9 mouse cellular contexts compared by ENCODE assay signal in the genomic region with DNA sequence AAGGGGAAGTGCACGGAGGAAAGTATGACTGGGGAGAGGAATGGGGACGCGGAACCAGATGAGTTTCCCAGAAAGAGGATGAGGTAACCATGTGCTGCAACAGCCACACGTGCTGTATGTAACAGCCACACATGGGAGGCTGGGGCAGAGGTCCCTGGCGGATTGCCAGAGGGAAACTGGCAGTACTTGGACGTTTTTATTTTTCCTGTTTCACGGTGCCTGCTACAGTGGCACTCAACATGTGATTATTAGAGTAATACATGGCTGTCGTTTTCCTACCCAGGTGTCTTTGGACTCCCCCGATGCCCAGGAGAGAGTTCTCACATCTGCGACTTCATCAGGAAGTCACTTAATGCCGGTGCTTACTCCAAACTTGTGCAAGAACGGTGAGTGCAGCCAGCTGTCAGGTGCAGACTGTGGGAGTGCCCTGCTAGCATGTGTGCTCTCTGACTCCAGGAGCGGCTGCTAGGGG. TPM values are rescaled to one million over a fixed set of nuclear protein-coding genes. Genes with fewer than 3 reads are reported as not detected.
DNase-seq lines count a peak whose midpoint lies in the region; ATAC-seq lines count a peak whose summit lies in the region.
"Had no signal": no experiment of that assay in that cellular context is flagged by ENCODE, and none has a peak within 500 bp of the region (broad histone marks: within the 10 kb centered on the region; RNA-seq: fewer than 3 reads in every experiment).

No protein-coding gene starts in this region.

- peak overlapping the region; percentile 3; the same call in 1 of the 2 replicates for H3K27ac ChIP-seq in limb, embryonic 13.5 days
- H3K27ac ChIP-seq in forebrain, embryonic 10.5 days = no peak overlapping the region
- H3K27ac ChIP-seq: heart, embryonic 13.5 days had no signal

- H3K27me3 ChIP-seq in limb, embryonic 13.5 days = no peaks in the 10 kb centered on the region
- H3K27me3 ChIP-seq in forebrain, embryonic 10.5 days (ENCODE audit: poor library complexity, severe bottlenecking) = no peaks in the 10 kb centered on the region
- H3K27me3 ChIP-seq: heart, embryonic 13.5 days had no signal

- 43% methylated on average over 13 of the region's 13 CpGs for WGBS in limb, embryonic 13.5 days
- WGBS in forebrain, embryonic 10.5 days = 88% methylated on average over 13 of the region's 13 CpGs

- no peaks in the 10 kb centered on the region for H3K9me3 ChIP-seq in limb, embryonic 13.5 days
- H3K9me3 ChIP-seq in forebrain, embryonic 10.5 days = no peaks in the 10 kb centered on the region
- H3K9me3 ChIP-seq: heart, embryonic 13.5 days had no signal

- H3K4me1 ChIP-seq in limb, embryonic 13.5 days = 0 out of 2 replicates have a peak, but pooled peaks cover 14% of the 10 kb centered on the region
- no peaks in the 10 kb centered on the region for H3K4me1 ChIP-seq in forebrain, embryonic 10.5 days

- H3K9ac ChIP-seq in limb, embryonic 13.5 days = no peak overlapping the region
- H3K9ac ChIP-seq: heart, embryonic 13.5 days had no signal

- no peak overlapping the region for H3K4me3 ChIP-seq in limb, embryonic 13.5 days
- no peak overlapping the region for H3K4me3 ChIP-seq in forebrain, embryonic 10.5 days
- H3K4me3 ChIP-seq: heart, embryonic 13.5 days had no signal

- ATAC-seq in limb, embryonic 13.5 days (ENCODE audit: low FRiP score, low read depth) = peak; percentile 85

- H3K4me2 ChIP-seq in limb, embryonic 13.5 days (replicated peaks) = no peak overlapping the region
- H3K4me2 ChIP-seq: heart, embryonic 13.5 days had no signal

- H3K36me3 ChIP-seq in limb, embryonic 13.5 days = peaks cover 77% of the 10 kb centered on the region
- peaks cover 94% of the 10 kb centered on the region for H3K36me3 ChIP-seq in forebrain, embryonic 10.5 days (replicated peaks)

- peak; percentile 26 to 52 for DNase-seq in heart, adult 9 months (ENCODE audit: low spot score in 2 of 2)
- DNase-seq in heart, adult 8-10 months (ENCODE audit: low spot score) = no peak
- peak; percentile 7 to 47 for DNase-seq in adrenal gland, postnatal 36 days
- DNase-seq in spleen, adult 12 weeks (ENCODE audit: low spot score) = peak; percentile 8
- DNase-seq in T-cell, adult 2 months (ENCODE audit: low spot score) = no peak
- DNase-seq in frontal cortex, postnatal 36 days (ENCODE audit: low spot score in 2 of 2) = no peak
- no peak for DNase-seq in forebrain, embryonic 10.5 days (ENCODE audit: extremely low spot score, low spot score)

RNA-seq across cellular contexts. Expression of gene Ppt1, which starts 12.1 kb away (rescaled TPM):
- 10 to 100 TPM; 44.1 to 52.8 (median 49.1) TPM for total RNA-seq in heart, adult 8-10 months (2022)
- 10 to 100 TPM; 65.3 to 82.9 TPM for total RNA-seq in adrenal gland, postnatal 36 days (2021)
- polyA plus RNA-seq in limb, embryonic 13.5 days (2015; fragmentation: Nextera tagmentation; extraction: Ambion mirVana) = 75.3 and 84.7 TPM in 2 replicates
- 67.1 and 69.8 TPM in 2 replicates for polyA plus RNA-seq in forebrain, embryonic 10.5 days (2016; fragmentation: Nextera tagmentation; extraction: Ambion mirVana)

RNA-seq across cellular contexts. Expression of gene Cap1, which starts 37.7 kb away (rescaled TPM):
- total RNA-seq in heart, adult 8-10 months (2022) = 10 to 100 TPM; 38.4 to 47.9 (median 42.1) TPM
- 100 to 1,000 TPM; 139 to 163 TPM for total RNA-seq in adrenal gland, postnatal 36 days (2021)
- 70.4 and 71.3 TPM in 2 replicates for polyA plus RNA-seq in limb, embryonic 13.5 days (2015; fragmentation: Nextera tagmentation; extraction: Ambion mirVana)
- 60.7 and 76.1 TPM in 2 replicates for polyA plus RNA-seq in forebrain, embryonic 10.5 days (2016; fragmentation: Nextera tagmentation; extraction: Ambion mirVana)

Comparison
In these comparisons a context has a peak if more than half of its experiments do, and no peak if none do; other contexts are left out.
1. DNase-seq: peak in heart, adult 9 months (2 of 2), adrenal gland, postnatal 36 days (2 of 2) and spleen, adult 12 weeks (single experiment); none in heart, adult 8-10 months (single experiment), T-cell, adult 2 months (single experiment), frontal cortex, postnatal 36 days (0 of 2) and forebrain, embryonic 10.5 days (single experiment).